Mouse (Mus musculus) lung, postnatal 0 days (tissue): ENCODE measurements around the gene Pgm2l1.
A peak's percentile ranks its signal among the peaks of the same experiment; 100 is the strongest.

ENCODE experiments used
- CTCF ChIP-seq: IDR thresholded peaks from 2 replicates; pipeline ENCODE4 v1.5.1; 2016; ENCODE audit warnings: antibody characterized with exemption, mild to moderate bottlenecking
- EP300 ChIP-seq: IDR thresholded peaks from 2 replicates; pipeline ENCODE4 v1.6.1; 2016; ENCODE audit warnings: antibody characterized with exemption, mild to moderate bottlenecking, control low read depth

DNA sequence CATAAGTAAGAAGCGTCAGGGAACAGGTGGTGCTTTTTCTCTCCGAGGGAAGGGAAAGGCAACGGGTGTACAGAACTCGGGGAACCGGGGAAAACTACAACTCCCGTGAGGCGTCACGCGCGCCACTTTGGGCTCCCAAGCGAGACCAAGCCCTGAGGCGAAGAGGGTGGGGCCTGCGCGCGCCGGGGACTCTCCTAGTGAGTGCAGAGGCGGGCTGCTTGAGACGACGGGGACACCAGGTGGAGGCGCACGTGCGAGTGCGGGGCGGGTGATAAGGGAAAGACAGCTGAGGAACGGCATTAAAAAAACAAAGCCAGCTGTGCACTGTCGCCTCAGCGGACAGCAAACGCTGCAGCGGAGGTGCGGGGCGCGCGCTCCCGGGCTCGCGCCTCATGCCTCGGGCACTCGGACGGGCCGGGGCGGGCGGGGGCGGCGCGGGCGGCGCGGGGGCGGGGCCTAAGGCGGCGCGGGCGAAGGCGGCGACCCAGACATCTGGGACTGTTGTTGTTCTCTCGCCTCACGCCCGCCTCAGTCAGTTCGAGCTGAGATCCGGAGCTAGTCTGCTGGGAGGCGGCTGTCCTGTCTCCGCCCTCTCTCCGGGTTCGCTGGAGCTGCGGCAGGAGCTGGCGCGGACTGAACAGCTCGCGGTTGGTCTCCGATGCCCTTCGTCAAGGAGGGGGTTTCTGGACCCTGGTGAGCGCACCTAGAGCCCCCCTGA, at the start of gene Pgm2l1:
- TF ChIP-seq EP300 = no peak
- TF ChIP-seq CTCF = peak; percentile 30
